Mouse (Mus musculus) erythroblast, embryonic 14.5 days (primary cell): ENCODE data around the gene Vps33a.

Experiments
- GATA1 ChIP-seq: IDR thresholded peaks from 2 replicates; pipeline ENCODE4 v1.6.1; 2012; ENCODE audit warnings: low read length, inconsistent platforms, mixed read lengths
- TAL1 ChIP-seq: IDR thresholded peaks from 3 replicates; pipeline ENCODE4 v1.6.1; 2012; ENCODE audit warnings: low read length, inconsistent platforms, mixed read lengths

GRCm38 (mm10) chr5:123580043-123580442 lies 7.2 kb upstream of the Vps33a start:
- TF ChIP-seq GATA1 (no peak), TAL1 (no peak)
